Mouse (Mus musculus) testis, adult 2 months (tissue): Measurements from ENCODE around the gene Gpx7.

Experiments used
- CTCF ChIP-seq: fragments of 200-500 bp; IDR thresholded peaks from 2 replicates; pipeline ENCODE4 v1.5.1; 2012; ENCODE audit warnings: low read depth, mild to moderate bottlenecking, inconsistent platforms, low read length, moderate library complexity; ENCODE audit not compliant: control insufficient read depth, insufficient read depth, insufficient replicate concordance
- POLR2A ChIP-seq: fragments of 200-500 bp; IDR thresholded peaks from 2 replicates; pipeline ENCODE4 v1.6.1; 2012; ENCODE audit warnings: low read depth, mild to moderate bottlenecking, inconsistent platforms, low read length, moderate library complexity; ENCODE audit not compliant: control insufficient read depth

DNA sequence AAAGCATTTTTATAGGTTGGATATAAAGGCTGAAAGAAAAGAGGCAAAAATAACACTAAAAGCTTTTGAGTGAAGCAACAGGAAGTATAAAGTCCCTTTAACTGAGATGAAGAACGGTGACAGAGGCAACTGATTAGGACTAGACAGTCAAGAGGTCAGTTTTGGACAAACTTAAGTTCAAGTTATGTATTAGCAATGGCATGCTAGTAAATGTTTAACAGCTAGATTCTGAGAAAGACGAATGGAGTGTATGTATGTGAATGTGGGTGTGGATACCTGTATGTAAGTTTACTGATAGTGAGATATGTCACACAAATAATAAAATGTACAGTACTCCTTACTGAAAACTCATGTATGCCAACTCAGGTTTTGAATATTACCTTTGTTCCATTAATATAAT lies 17.8 kb upstream of the Gpx7 start:
- TF ChIP-seq CTCF, result no peak
- TF ChIP-seq POLR2A, result no peak
